Mouse (Mus musculus) hindbrain, postnatal 0 days (tissue): ENCODE measurements at regions not wholly inside any gene's neighbourhood (a gene's known extent, or its start where the extent isn't known, plus 50 kb on each side); places are given as distances from the start of the nearest gene placed in this dataset.

Experiments used
- ATAC-seq: fragments of 200-750 bp; cut with Nextera tagmentation; 2 replicates; pipeline ENCODE4 v1.8.0; 2017; ENCODE audit warnings: mild to moderate bottlenecking, moderate TSS enrichment, moderate library complexity
- DNase-seq: peaks from one replicate; pipeline ENCODE4 v3.0.0-alpha.2; 2015; ENCODE audit warnings: low spot score
- H3K27ac ChIP-seq: fragments of 300-500 bp; sonication (generic); 2 replicates; pipeline ENCODE4 v1.5.1; 2014; ENCODE audit warnings: mild to moderate bottlenecking
- H3K27me3 ChIP-seq: fragments of 300-500 bp; sonication (generic); 2 replicates; pipeline ENCODE4 v1.6.1; 2014; ENCODE audit warnings: low read length, mixed read lengths; ENCODE audit not compliant: insufficient read depth
- H3K36me3 ChIP-seq: fragments of 300-500 bp; sonication (generic); 2 replicates; pipeline ENCODE4 v1.6.1; 2014; ENCODE audit warnings: low read length, mixed read lengths; ENCODE audit not compliant: insufficient read depth
- H3K4me1 ChIP-seq: fragments of 300-500 bp; sonication (generic); 2 replicates; pipeline ENCODE4 v1.6.1; 2014; ENCODE audit warnings: antibody characterized with exemption, low read length, mixed read lengths; ENCODE audit not compliant: insufficient read depth
- H3K4me2 ChIP-seq: fragments of 300-500 bp; sonication (generic); 2 replicates; pipeline ENCODE4 v1.6.1; 2014; ENCODE audit warnings: low read depth, mild to moderate bottlenecking, low read length, moderate library complexity, mixed read lengths
- H3K4me3 ChIP-seq: fragments of 300-500 bp; sonication (generic); 2 replicates; pipeline ENCODE4 v1.5.1; 2014; ENCODE audit warnings: low read length
- H3K9ac ChIP-seq: fragments of 300-500 bp; sonication (generic); replicated peaks from 2 replicates; pipeline ENCODE4 v1.6.1; 2014; ENCODE audit warnings: mild to moderate bottlenecking, low read length, moderate library complexity, mixed read lengths
- H3K9me3 ChIP-seq: fragments of 300-500 bp; sonication (generic); 2 replicates; pipeline ENCODE4 v1.6.1; 2016; ENCODE audit warnings: low read length, mixed read lengths
- CTCF ChIP-seq: IDR thresholded peaks from 2 replicates; pipeline ENCODE4 v1.5.1; 2016; ENCODE audit warnings: antibody characterized with exemption, control low read depth, low read depth
- WGBS: fragments of 180-500 bp; shearing (Covaris S2); extraction: QIAGEN DNeasy Blood & Tissue Kit; methylation state at CpG from one replicate; pipeline ENCODE4 v1.1.7; 2014; 5-methylcytosine and 5-hydroxymethylcytosine counted together

DNA sequence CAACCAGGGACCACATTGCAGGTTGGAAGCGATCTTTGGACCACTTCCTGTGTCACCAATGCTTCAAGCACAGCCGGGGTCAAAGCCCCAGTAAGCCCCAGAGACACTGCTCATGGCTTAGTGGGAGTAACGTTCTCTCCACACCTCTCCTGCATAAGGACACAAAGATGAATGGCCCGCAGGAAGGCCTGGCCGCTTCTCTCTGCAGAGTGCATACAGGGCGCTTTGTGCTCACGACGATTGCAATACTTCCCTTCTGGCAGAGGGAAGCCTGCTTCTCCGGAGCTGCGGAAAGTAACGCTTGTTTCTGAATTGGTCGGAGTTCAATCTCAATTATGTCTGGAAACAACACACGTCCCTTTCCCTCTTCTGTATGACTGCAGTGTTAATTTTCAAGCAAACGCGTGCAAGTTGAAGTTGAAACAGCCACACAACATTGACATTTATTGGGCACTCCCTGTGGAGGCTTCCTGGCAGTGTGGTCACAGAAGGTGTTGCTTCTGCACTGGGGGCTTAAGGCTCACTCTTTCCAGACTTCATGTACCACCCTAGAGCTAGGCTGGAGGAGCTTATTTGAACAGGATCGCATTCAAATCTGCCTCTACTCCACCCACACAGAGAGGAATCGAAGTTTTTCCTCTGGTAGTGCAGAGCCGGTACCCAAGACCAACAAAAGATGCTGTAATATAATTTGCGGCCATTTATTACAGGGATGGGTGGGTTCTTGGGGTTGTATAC is 168.4 kb downstream of the Ndfip2 start:
- ATAC-seq (peak; percentile 67; the same call in 1 of the 2 replicates), DNase-seq (peak; percentile 30)
- Histone ChIP-seq H3K4me2 (peak overlapping the region; percentile 50), H3K9ac (no peak overlapping the region), H3K4me1 (0 out of 2 replicates have a peak, but pooled peaks cover 3% of the 10 kb centered on the region), H3K27me3 (no peaks in the 10 kb centered on the region), H3K27ac (no peak overlapping the region), H3K4me3 (no peak overlapping the region), H3K9me3 (no peaks in the 10 kb centered on the region), H3K36me3 (no peaks in the 10 kb centered on the region)
- WGBS: 55% methylated on average over 19 of the region's 19 CpGs
- TF ChIP-seq CTCF: no peak

DNA sequence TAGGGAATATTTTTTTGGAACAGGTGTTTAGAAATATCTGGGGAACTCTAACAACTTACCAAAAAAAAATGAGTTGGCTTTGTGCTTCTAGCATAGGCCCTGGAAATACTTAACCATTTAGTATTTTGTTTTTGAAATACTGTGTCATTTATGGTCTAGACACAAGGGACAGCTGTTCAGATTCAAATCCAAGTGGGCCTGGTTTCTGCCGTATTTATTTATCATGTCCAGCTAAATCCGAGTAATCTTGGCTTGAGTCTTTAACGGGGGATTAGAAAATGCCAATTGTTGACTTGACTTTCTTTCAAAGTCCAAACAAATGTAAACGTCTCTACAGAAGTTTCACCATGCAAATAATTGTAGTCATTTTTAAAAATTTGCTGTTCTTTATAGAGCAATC is 159.6 kb downstream of the Ndfip2 start:
- H3K27me3 ChIP-seq: no peaks in the 10 kb centered on the region
- H3K27ac ChIP-seq: no peak overlapping the region
- H3K36me3 ChIP-seq: no peaks in the 10 kb centered on the region
- DNase-seq (no peak), ATAC-seq (no peak)
- H3K9me3 ChIP-seq: no peaks in the 10 kb centered on the region
- no peak overlapping the region for H3K4me3 ChIP-seq
- no peak overlapping the region for H3K4me2 ChIP-seq
- no peak for TF ChIP-seq CTCF
- 52% methylated on average over 4 of the region's 4 CpGs for WGBS
- H3K4me1 ChIP-seq: no peaks in the 10 kb centered on the region
- no peak overlapping the region for H3K9ac ChIP-seq

DNA sequence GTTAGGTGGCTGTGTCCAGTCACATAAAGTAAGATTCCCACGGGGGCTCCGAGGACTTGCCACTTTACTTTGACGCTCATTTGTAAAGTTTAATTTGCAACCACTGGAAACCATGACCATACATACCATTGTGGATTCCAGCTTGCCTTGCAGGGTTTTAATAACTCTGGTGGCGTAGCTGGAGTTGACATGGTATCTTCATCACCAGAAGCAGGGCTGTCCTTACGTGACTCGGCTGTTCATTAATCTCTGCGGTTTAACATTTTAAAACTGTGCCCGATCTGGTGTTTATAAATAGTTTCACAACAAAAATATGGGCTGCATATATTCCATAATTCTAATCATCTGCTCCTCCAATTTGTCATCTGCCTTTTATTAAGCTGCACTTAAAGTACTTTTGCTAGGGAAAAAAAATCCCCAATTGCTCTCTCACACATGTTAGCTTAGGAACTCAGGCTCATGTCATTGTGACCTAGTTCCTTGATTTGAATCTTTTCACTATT is 159.1 kb downstream of the Ndfip2 start:
- H3K9me3 ChIP-seq: no peaks in the 10 kb centered on the region
- no peak overlapping the region for H3K9ac ChIP-seq
- no peaks in the 10 kb centered on the region for H3K4me1 ChIP-seq
- ATAC-seq (no peak), DNase-seq (no peak)
- WGBS: 89% methylated on average over 8 of the region's 8 CpGs
- no peak overlapping the region for H3K4me3 ChIP-seq
- no peak for TF ChIP-seq CTCF
- H3K27me3 ChIP-seq: no peaks in the 10 kb centered on the region
- no peaks in the 10 kb centered on the region for H3K36me3 ChIP-seq
- no peak overlapping the region for H3K27ac ChIP-seq
- no peak overlapping the region for H3K4me2 ChIP-seq

DNA sequence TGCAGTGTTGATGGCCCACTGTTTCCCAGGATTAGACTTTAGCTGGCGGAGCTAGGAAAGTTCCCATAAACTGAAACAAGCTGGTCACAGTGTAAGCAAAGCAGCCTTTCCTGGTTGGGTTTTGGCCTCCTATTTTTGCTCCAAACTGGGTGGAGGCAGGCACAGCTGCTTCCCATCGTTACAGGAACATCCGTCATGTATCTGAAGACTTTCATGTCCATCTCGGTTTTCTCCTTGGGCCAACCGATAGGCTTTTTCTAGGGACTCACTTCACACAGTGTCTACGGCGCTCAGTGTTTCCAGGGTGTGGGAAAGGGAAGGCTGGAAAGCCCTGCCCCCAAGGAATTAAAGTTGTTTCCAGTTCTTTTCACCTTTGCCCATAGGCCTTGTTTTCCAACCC is 158.6 kb downstream of the Ndfip2 start:
- H3K27ac ChIP-seq: no peak overlapping the region
- H3K9me3 ChIP-seq: no peaks in the 10 kb centered on the region
- DNase-seq (no peak), ATAC-seq (no peak)
- H3K4me1 ChIP-seq: no peaks in the 10 kb centered on the region
- WGBS: 87% methylated on average over 7 of the region's 7 CpGs
- no peaks in the 10 kb centered on the region for H3K27me3 ChIP-seq
- H3K4me3 ChIP-seq: no peak overlapping the region
- no peaks in the 10 kb centered on the region for H3K36me3 ChIP-seq
- TF ChIP-seq CTCF: no peak
- no peak overlapping the region for H3K4me2 ChIP-seq
- H3K9ac ChIP-seq: no peak overlapping the region

DNA sequence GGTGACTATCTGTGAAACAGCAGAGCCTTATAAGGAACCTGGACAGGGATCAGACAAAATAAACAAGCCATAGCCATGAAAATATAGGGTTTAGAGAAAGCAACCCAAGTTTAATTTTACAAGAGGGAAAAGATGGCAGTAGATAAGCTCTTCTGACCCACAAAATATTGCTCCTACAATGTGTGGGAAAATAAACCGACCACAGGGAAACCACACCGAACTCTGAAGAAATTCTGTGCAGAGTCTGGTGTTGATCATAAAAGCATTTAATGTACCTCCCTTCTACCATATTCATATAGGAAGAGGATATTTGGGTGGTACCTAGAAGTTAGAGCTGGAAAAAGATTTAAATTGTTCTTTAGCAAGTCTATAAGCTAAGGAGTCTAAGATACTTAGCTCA is 146.3 kb downstream of the Ndfip2 start:
- WGBS: 97% methylated on average over 2 of the region's 2 CpGs

DNA sequence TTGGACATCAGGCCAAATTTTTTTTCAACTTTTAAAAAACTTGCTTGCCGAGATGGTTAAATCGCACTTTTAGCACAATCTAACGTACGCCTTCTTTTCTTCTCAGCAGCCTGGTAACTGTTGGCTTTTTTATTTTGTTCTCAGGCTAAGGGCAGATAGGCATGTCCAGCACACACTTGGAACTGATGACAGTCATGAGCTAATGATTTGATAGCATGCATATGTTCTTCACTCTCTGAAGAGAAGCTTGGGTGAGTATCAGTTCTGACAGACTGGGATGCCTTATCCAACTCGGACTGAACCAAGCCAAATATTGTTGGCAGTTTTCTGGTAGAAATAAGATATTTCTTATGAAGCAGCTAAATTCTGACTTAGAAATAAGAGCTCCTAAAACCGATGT is 145.9 kb downstream of the Ndfip2 start:
- H3K4me1 ChIP-seq: no peaks in the 10 kb centered on the region
- ATAC-seq (no peak), DNase-seq (no peak)
- H3K9ac ChIP-seq: no peak overlapping the region
- H3K27me3 ChIP-seq: no peaks in the 10 kb centered on the region
- no peaks in the 10 kb centered on the region for H3K9me3 ChIP-seq
- 90% methylated on average over 6 of the region's 6 CpGs for WGBS
- no peak overlapping the region for H3K4me3 ChIP-seq
- no peak overlapping the region for H3K4me2 ChIP-seq
- H3K36me3 ChIP-seq: no peaks in the 10 kb centered on the region
- TF ChIP-seq CTCF: no peak
- H3K27ac ChIP-seq: no peak overlapping the region

More for the DNA sequence above, 146.3 kb downstream of the Ndfip2 start:
- no peaks in the 10 kb centered on the region for H3K4me1 ChIP-seq
- no peak overlapping the region for H3K4me3 ChIP-seq
- ATAC-seq: no peak
- DNase-seq: no peak
- no peak for TF ChIP-seq CTCF
- H3K9ac ChIP-seq: no peak overlapping the region
- no peaks in the 10 kb centered on the region for H3K27me3 ChIP-seq
- H3K36me3 ChIP-seq: no peaks in the 10 kb centered on the region
- H3K27ac ChIP-seq: no peak overlapping the region
- no peak overlapping the region for H3K4me2 ChIP-seq
- H3K9me3 ChIP-seq: no peaks in the 10 kb centered on the region

DNA sequence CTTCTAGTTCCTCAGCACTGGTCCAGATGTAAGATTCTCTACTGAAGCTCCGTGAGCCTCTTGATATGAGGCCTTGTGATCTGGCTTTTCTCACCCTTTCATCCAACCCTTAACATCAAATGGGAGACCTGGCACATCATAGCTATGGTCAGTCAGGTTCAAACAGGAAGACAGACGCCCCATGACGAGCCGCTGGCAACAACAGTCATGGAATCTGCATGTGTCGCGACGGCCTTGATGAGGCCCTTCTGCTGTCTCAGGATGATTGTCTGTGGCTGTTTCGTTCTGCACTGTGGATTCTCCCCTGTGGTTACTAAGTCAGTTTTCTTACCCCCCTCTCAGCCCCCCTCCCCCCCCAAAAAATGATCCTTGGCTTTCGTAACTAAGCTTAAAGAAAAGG is 144.9 kb downstream of the Ndfip2 start:
- no peaks in the 10 kb centered on the region for H3K4me1 ChIP-seq
- H3K27me3 ChIP-seq: no peaks in the 10 kb centered on the region
- H3K4me3 ChIP-seq: no peak overlapping the region
- DNase-seq (no peak), ATAC-seq (no peak)
- TF ChIP-seq CTCF: no peak
- no peak overlapping the region for H3K27ac ChIP-seq
- no peaks in the 10 kb centered on the region for H3K9me3 ChIP-seq
- H3K36me3 ChIP-seq: no peaks in the 10 kb centered on the region
- 87% methylated on average over 9 of the region's 9 CpGs for WGBS
- H3K4me2 ChIP-seq: no peak overlapping the region
- H3K9ac ChIP-seq: no peak overlapping the region
